Mouse (Mus musculus) cerebellum, postnatal 14 days (tissue): ENCODE data around the gene Fbxo34.
"Not testable (repeated sequence)": the region's sequence is repeated elsewhere in the genome, so short reads cannot be mapped to it uniquely, and the experiment has no call there.

Source experiments
- DNase-seq, 2 experiments: peaks; one replicate each; pipeline ENCODE4 v3.0.0; 2021; ENCODE audit warnings: mixed read lengths in 2 of 2

Gene Fbxo34

DNA sequence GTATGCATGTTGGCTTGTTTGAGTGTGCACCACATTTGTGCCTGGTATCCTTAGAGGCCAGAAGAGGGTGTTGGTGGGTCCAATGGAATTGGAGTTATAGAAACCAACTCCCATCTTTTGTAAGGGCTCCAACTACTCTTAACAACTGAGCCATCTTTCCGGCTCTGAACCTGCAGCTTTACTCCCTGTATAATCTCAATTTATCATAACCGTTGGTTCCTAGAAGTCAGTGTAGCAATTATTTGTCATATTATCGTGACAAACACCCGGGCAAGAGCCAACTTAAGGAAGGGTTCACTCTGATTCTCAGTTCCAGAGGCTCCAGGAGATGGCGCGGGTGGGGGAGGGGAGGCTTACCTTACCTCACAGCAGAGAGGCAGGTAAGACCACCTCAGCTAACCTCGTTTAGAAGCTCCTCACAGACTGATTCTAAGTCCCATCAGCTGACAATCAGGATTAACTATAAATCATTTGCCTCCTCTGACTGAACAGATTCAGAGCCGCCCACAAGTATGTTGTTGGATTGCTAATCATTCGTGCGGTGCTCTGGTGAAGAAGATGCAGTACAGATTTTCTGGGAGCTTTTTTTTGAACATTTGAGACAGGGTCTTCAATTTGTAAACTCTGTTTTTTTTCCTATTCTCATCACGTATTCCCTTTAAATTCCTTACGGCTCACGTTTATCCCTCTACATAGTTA, 70.7 kb downstream of the Fbxo34 start:
- DNase-seq = no peak

GRCm38 (mm10) chr14:47521609-47522008, 71.4 kb downstream of the Fbxo34 start:
- no peak for DNase-seq

GRCm38 (mm10) chr14:47522301-47522700, 72.1 kb downstream of the Fbxo34 start:
- no peak for DNase-seq

GRCm38 (mm10) chr14:47525374-47525773, 75.2 kb downstream of the Fbxo34 start:
- no peak for DNase-seq

DNA sequence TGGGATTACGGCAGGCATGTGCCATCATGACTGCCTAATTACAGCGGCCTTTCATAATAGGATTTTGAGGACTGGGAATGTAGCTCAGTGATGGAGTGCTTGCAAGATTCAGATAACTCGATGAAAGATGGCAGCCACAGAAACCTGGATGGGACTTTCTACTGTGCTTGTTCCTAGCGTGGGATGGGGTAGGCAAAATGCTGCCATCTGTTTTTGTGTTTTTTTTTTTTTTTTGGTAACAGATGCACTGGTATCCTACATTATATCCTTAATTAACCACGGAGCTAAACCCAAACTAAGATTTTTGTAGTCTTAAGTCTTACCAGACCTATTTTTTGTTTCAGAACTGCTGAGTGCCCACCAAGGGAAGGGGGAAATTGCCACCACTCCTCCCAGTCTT, 75.6 kb downstream of the Fbxo34 start:
- DNase-seq = no peak

- DNase-seq = no peak
Measured at GRCm38 (mm10) chr14:47527833-47528232, 77.6 kb downstream of the Fbxo34 start.

- DNase-seq = no peak
Measured at GRCm38 (mm10) chr14:47528293-47528692, 78.1 kb downstream of the Fbxo34 start.

DNA sequence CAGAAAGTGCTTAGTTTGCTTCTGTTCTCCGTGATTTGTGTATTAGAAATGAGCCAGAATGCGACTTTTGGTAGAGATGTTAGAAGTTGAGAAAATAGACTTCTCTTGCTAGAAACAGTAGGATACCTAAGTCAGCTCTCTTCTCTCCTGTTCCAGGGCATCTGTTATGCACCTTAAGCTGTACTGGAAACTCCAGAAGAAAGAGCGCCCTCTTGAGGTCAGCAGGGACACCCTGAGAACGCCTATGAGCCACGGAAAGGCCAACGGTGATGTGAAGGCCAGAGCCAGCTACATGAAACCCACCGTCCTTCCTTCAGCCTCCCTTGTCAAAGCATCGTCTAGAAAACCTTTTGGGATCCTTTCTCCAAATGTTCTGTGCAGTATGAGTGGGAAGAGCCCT, 78.8 kb downstream of the Fbxo34 start:
- DNase-seq = peak; percentile 72 to 73

DNA sequence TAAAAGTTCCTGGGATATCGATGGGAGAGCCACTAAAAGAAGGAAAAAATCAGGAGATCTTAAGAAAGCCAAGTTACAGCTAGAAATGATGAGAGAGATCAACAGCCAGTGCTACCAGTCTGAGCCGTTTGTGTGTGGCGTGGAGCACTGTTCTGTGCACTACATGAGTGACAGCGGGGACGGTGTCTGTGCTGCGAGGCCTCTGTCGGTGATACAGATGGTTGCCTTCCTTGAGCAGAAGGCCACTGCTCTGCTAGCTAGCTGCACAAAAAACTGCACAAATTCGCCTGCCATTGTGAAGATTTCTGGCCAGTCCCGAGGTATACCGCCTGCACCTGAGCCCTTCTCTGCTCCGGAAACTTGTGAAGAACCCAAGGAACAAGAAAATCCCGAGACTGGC, 79.4 kb downstream of the Fbxo34 start:
- DNase-seq = not testable (repeated sequence)

DNA sequence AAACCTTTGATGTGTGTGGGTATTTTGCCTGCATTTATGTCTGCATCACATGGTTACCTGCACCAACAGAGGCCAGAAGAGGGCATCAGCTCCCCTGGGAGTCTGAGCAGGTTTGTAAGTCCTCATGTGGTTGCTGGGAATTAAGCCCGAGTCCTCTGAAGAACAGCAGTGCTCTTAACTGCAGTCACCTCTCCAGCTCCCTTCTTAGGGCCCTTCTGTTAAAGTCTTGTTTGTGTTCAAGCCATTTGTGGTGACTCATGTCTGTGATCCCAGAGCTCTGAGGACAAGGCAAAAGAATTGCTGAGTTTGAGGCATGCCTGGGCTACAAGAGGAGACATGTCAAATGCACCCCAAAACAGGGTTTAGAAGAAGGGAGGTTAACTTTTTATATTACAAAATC, 82.3 kb downstream of the Fbxo34 start:
- no peak for DNase-seq

GRCm38 (mm10) chr14:47533365-47534175, 83.3 kb downstream of the Fbxo34 start:
- DNase-seq = peak; percentile 38 to 44

DNA sequence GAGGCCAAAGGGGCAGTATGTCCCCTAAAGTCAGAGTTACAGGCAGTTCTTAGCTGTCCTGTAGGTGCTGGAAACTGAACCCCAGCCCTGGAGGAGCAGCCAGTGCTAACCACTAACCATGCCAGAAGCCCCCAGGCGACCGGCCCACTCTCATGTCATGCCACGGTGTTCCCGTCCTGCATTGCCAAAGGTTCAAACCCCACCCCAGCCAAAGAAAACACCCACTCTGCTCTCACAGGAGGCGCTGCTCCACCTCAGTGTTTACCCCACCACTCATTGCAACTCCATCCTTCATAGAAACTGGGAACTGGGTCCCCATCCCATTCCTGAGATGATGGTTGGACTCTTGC, 83.9 kb downstream of the Fbxo34 start:
- peak in 1 of 2 experiments; percentile 12 for DNase-seq

DNA sequence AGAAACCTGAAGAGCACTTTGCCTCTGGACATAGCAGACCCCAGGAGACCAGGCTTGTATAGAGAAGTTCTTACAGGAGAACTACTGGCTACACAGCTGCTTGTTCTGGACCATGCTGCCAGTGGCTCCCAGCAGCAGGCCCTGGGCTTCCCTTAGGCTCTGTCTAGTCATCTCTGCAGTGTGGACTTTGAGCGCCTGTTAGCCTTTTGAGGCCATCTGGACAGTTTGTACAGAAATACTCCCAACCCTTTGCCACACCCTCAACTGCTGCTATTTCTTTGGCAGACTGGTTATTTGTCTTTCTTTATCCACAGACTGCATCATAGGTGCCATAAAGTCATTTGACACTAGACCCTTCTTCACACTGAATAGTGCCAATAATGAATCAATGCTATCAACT, 84.9 kb downstream of the Fbxo34 start:
- no peak for DNase-seq

- DNase-seq = no peak
Measured at GRCm38 (mm10) chr14:47541325-47541948, 91.2 kb downstream of the Fbxo34 start.

DNA sequence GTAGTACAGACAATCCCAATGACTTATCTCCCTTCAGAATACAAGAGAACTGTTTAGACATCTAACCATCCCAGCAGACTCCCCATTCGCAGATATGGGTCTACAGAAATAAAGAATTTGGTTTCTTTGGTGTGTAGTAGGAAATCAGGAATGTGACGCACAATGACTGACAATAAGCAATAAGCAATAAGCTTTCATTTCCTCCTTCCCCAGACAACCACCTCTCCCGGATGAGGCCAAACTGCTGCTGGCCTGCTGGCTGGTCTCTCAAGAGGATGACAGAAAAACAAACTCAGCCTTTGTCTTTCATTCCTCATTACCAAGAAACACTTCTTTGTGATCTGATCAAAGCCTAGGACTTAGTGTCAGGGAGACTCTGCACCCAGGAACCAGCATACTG, 92.1 kb downstream of the Fbxo34 start:
- no peak for DNase-seq

GRCm38 (mm10) chr14:47544286-47544685, 94.1 kb downstream of the Fbxo34 start:
- no peak for DNase-seq

DNA sequence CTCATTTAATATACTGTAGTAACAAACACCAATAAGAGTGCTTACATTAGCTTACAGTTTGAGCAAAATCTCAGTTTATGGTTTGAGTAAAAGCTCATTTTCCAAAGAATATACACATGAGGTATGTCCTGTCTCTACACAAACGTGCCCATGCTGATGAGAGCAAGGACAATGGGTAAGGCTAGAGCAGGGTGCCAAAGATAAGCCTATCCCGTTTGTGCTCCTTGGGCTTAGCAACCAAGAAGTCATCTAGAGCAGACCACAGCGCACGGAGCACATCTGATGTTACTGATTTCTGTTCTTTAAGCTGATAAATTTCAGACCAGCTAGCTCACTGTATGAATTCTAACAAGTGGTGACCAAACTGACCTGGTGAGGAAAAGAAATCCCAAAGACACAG, 94.7 kb downstream of the Fbxo34 start:
- no peak for DNase-seq

GRCm38 (mm10) chr14:47551668-47552067, 101.4 kb downstream of the Fbxo34 start:
- no peak for DNase-seq

GRCm38 (mm10) chr14:47553380-47553779, 103.2 kb downstream of the Fbxo34 start:
- no peak for DNase-seq

DNA sequence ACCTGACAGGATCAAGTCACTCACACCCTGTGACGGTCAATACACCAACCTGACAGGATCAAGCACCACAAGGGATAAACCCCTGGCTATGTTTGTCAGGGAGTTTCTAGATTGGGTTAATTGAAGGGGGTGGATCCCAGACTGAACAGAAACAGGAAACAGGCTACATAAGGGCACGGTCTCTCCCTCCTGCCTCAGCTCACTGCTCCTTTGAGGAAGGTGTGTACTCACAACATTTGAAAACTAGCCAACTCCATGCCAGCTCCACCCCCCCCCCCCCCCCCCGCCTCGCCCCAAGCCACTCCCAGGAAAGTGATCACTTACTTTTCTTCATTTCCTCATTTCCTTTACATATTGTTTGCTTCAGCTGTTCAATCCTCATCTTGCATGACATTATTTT, 104.0 kb downstream of the Fbxo34 start:
- DNase-seq = no peak

DNA sequence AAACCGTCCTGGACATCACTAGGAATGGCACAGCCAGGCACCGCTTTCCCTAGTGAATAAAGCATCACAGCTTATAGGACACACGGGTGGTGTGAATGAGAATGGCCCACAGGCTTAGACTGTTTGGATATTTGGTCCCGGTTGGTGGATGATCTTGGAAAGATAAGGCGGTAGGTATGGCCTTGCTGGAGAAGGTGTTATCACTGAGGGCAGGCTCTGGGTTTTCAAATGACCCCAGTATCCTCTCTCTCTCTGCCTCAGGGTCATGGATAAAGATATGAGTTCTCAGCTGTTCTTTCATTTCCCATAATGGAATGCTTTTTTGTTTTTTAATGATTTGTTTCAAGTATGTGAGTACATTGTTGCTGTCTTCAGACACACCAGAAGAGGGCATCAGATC, 105.0 kb downstream of the Fbxo34 start:
- DNase-seq = no peak

GRCm38 (mm10) chr14:47560714-47561113, 110.5 kb downstream of the Fbxo34 start:
- no peak for DNase-seq

GRCm38 (mm10) chr14:47562530-47562929, 112.3 kb downstream of the Fbxo34 start:
- DNase-seq = no peak

- no peak for DNase-seq
Measured at GRCm38 (mm10) chr14:47563106-47563505, 112.9 kb downstream of the Fbxo34 start.
